Mouse (Mus musculus) common myeloid progenitor, adult 5-6 weeks (primary cell): ENCODE results near the gene Peli1. TPM values are rescaled to one million over a fixed set of nuclear protein-coding genes. Genes with fewer than 3 reads are reported as not detected.
"Not testable (repeated sequence)": the region's sequence is repeated elsewhere in the genome, so short reads cannot be mapped to it uniquely, and the experiment has no call there.

Experiments
- ATAC-seq: replicated peaks from 2 replicates; pipeline ENCODE4 v1.8.0; 2016; ENCODE audit warnings: low read depth, mild to moderate bottlenecking, moderate TSS enrichment, inconsistent platforms; ENCODE audit not compliant: poor library complexity, severe bottlenecking
- total RNA-seq: library from RNA; stranded (forward); fragments of 200-1000, 187-1606 nt; gene quantifications from 2 replicates; pipeline ENCODE4 v1.2.3, GENCODE M21; 2017

Peli1 gene
- total RNA-seq, 1 experiment from 2014 or later, result 24.1 TPM

- no peak for ATAC-seq
Measured at GRCm38 (mm10) chr11:21141242-21141641, 50.2 kb downstream of the Peli1 start.

GRCm38 (mm10) chr11:21141755-21142154, 50.7 kb downstream of the Peli1 start:
- no peak for ATAC-seq

- ATAC-seq, result no peak
Measured at GRCm38 (mm10) chr11:21149476-21149875, 58.4 kb downstream of the Peli1 start.

- no peak for ATAC-seq
Measured at GRCm38 (mm10) chr11:21150316-21150715, 59.2 kb downstream of the Peli1 start.

GRCm38 (mm10) chr11:21151672-21152071, 60.6 kb downstream of the Peli1 start:
- ATAC-seq, result no peak

GRCm38 (mm10) chr11:21153111-21153510, 62.0 kb downstream of the Peli1 start:
- ATAC-seq, result no peak

- ATAC-seq, result no peak
Measured at GRCm38 (mm10) chr11:21157595-21157994, 66.5 kb downstream of the Peli1 start.

- ATAC-seq, result no peak
Measured at GRCm38 (mm10) chr11:21162093-21162492, 71.0 kb downstream of the Peli1 start.

GRCm38 (mm10) chr11:21163143-21163542, 72.1 kb downstream of the Peli1 start:
- ATAC-seq, result no peak

GRCm38 (mm10) chr11:21163673-21164072, 72.6 kb downstream of the Peli1 start:
- ATAC-seq, result no peak

GRCm38 (mm10) chr11:21164312-21164993, 73.4 kb downstream of the Peli1 start:
- no peak for ATAC-seq

GRCm38 (mm10) chr11:21164994-21165560, 74.0 kb downstream of the Peli1 start:
- no peak for ATAC-seq

GRCm38 (mm10) chr11:21166495-21167096, 75.5 kb downstream of the Peli1 start:
- ATAC-seq, result peak; percentile 79

GRCm38 (mm10) chr11:21168828-21169607, 77.9 kb downstream of the Peli1 start:
- no peak for ATAC-seq

- not testable (repeated sequence) for ATAC-seq
Measured at GRCm38 (mm10) chr11:21169608-21169860, 78.4 kb downstream of the Peli1 start.

GRCm38 (mm10) chr11:21172281-21172680, 81.2 kb downstream of the Peli1 start:
- ATAC-seq, result peak; percentile 59

- ATAC-seq, result no peak
Measured at GRCm38 (mm10) chr11:21173926-21174325, 82.8 kb downstream of the Peli1 start.

- peak; percentile 80 for ATAC-seq
Measured at GRCm38 (mm10) chr11:21174396-21174795, 83.3 kb downstream of the Peli1 start.

GRCm38 (mm10) chr11:21175063-21175462, 84.0 kb downstream of the Peli1 start:
- ATAC-seq, result no peak

- no peak for ATAC-seq
Measured at GRCm38 (mm10) chr11:21176491-21176890, 85.4 kb downstream of the Peli1 start.

- no peak for ATAC-seq
Measured at GRCm38 (mm10) chr11:21178343-21178742, 87.3 kb downstream of the Peli1 start.
